Mouse (Mus musculus): ENCODE measurements around the gene Hira.
"Not testable (repeated sequence)": the region's sequence is repeated elsewhere in the genome, so short reads cannot be mapped to it uniquely, and the experiment has no call there.

Gene Hira

DNA sequence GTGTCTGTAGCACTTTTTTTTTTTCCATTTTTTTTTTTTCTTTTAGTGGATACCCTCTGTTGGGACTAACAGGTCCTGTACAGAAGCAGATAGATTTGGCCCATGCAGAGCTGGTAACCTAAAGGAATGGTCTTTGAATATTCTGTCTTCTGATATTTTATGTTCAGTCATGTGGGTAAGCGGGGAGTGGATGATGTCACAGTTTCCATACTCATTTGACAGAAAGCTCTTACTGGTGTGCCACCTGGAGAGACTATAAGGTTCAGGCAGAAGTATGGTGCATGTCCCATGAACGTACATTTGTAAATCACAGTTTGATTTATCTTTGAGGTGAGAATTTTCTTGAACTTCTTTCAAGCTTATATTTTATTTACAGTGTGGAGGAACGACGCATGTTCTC, 39.2 kb downstream of the Hira start:
- no peak for DNase-seq (ENCODE audit: low read depth, low spot score)

DNA sequence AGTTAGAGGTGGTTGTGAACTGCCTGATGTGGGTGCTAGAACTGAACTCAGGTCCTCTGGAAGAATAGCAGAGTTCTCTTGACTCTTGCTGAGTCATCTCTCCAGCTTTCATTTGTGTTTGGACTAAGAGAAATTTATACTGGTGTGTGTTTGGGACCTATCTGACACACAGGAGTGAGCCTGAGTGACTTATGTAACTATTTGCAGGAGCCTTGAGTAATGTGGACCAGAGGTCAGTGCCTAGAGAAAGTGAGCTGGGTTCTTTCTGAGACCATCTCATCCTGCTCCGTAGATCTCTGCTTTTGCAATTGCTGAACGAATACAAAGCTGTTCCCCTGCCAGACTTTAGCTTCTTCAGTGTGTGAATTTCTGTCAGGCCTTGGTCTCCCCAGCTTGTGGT, 44.9 kb downstream of the Hira start:
- no peak for DNase-seq (ENCODE audit: low read depth, low spot score)

DNA sequence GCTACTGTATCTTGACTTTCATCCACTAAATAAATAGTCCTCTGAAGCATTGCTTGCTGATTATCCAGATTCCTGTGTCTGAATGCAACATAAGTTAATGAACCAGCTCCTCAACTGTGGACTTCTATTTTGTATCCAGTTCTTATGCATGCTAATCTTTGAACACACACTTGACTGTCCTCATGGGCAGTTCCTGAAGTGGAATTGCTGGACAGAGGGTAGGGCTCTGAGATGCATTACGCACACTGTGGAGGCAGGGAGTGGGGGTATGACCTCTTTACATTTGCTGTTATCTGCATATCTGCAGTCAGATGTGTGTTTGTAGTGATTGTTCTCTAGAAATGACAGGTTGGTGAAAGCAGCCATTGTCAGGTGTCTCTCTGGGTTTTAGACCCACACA, 51.1 kb downstream of the Hira start:
- no peak for DNase-seq (ENCODE audit: low read depth, low spot score)

DNA sequence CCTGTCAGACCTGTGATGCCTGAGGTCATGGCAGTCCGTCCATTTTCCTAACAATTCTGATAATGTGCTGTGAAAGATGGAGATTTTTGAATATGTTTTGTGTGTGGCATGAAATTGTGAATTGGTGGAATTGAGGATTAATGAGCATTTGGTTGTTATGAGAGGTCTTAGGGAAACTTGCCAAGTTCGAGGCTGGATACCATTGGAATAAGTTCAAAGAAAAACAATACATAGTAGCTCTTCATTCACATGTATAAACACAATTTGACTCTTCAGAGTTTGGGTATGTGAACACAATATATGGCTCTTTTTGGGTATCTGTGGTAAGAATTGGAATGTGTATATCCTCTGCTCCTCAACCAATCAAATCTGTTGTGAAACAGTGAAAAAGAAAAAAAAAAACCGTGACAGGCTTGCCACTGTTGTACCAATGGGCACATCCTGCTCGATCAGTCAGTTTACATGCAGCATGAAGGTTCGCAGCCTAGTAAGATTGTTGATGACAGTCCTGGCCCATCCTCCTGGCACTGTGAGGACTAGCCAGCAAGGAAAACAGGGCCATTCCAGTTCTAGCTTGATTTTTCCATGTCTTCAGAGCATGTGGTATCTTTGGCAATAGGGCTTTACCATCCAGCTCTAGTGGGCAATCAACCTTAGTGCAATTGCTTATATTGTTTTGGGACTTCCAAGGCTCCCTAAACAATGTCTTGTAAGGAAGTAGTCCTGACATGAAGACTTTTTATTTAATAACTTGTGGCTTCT, 61.7 kb downstream of the Hira start:
- no peak for DNase-seq (ENCODE audit: low read depth, low spot score)

DNA sequence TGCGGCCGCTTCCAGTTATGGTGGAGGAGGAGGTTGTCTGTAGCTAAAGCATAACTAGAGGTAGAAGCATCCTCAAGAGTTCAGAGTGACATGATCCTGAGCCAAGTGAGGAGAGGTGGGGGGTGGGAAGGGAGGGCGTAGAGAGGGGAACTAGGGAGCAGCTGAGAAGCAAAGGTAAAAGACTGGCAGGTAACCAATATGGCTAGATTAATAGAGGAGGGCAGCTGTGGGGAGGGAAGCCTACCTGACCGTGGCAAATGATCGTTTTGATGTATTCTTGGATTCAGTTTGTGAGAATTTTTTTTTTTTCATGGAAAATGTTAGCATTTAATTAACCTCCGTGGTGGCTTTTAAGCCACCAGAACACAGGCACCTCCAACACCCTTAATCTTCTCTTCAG, 67.1 kb downstream of the Hira start:
- DNase-seq (ENCODE audit: low read depth, low spot score): no peak

DNA sequence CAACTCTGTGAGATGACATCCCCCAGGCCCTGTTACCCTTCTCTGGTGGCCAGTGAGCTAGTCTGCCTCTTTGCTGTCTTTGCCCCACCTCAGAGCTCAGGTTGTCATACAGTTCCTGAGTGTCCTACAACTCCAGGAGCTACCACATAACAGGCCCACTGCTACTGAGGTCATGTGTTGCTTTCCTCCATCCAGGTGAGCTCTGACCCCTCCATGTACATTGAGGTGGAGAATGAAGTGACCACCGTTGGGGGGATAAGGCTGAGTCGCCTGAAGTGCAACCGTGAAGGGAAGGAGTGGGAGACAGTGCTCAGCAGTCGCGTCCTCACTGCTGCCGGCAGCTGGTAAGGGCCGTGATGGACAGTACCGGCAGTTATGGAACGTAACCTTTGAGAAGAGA, 72.1 kb downstream of the Hira start:
- no peak for DNase-seq (ENCODE audit: low read depth, low spot score)

DNA sequence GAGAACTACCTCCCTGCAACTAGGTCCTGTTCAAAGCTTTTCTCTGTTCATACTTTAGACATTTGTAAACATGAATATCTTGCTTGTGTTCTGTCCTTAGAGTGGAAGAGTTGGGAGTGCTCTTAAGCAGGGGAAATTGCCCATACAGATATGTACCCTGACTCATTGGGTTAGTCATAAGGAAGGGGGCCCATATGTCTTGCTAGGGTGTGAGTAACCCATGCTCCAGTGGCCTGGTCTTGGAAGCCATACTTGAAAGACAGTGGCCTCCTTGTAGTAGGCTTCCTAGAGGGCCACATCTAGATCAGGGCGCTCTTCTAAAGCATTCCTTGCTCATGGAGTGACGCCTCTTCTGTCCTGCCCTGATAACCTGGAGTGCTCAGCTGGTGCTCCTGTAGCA, 73.5 kb downstream of the Hira start:
- DNase-seq (ENCODE audit: low read depth, low spot score): no peak

DNA sequence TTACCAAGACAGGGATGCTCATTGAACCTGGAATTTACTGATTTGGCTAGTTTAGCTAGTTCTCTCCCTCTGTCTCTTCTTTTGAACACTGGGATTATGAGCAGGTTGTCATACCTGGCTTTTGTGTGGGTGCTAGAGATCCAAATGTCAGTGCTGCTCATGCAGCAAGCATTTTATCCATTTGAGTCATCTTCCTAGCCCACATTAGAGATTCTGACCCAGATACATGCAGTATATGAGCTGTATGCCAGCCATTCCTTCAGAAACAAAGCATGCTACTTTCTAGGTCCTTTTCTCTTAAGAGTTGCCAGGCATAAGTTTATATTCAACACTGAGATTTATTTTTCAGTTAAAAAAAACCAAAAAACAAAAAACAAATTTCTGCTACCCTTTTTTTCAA, 76.0 kb downstream of the Hira start:
- no peak for DNase-seq (ENCODE audit: low read depth, low spot score)

DNA sequence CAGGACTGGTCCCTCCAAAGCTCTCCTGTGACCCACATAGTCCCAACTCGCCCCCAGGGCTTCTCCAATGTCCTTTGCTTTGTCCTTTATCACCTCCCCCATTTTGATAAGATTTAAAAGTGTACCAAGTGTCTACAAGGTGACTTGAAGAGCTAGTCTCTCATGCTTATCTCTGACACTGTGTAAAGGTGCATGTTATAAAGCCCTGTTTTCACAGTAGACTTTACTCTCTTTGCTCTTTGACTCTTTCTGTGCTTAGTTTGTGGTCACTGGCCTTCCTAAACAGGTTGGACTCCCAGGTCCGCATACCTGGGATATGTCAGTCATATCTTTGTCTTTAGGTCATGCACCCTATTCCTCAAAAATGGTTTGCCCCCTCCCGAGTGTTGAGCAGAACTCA, 78.2 kb downstream of the Hira start:
- DNase-seq (ENCODE audit: low read depth, low spot score): no peak

DNA sequence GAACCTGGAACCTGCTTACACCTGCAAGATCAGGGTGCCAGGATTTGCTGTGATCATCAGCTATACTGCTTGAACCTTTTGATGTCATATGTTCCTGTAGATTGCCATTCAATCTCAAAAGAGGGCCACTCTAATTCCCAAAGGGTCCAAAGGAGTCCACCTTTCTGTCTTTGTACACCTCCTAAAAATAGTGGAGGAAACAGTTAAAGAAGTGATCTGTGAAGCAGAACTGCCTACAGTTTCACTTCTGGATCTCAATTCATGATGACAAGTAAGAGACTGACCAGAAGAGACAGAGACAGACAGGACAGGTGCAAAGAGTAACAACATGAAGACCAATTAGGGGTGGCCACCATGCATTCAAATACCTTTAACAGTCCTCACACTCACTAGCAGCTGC, 86.6 kb downstream of the Hira start:
- DNase-seq (ENCODE audit: low read depth, low spot score): no peak

DNA sequence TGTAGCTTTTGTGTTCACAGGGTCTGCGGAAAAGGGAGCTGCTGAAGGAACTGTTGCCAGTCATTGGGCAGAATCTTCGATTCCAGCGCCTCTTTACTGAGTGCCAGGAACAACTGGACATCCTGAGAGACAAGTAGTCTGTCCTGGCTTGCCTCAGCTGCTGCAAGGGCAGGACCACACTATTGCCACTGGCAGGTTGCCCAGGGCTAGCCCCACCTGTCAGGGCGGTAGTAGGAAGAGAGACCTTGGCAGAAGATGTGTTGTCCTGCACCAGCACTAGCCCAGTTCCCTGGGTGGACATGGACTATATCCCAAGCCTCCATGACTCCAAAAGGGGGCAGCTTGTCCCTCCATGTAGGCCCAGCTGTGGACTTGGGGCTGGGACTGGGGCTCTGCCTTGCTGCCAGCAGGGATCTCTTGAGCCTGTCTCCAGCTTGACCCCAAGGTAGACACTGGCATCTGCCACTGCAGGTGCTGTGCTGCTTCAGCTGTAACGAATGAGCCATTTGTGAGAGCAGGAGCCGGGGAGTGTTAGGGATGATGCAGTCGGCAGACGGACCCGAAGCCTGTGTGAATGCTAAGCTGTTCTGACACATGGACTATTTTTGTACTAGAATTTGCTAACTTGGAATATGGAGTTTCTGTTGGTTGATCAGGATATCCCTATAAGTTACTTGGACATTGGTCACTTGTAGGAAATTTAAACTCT, 92.7 kb downstream of the Hira start:
- no peak for DNase-seq (ENCODE audit: low read depth, low spot score)

DNA sequence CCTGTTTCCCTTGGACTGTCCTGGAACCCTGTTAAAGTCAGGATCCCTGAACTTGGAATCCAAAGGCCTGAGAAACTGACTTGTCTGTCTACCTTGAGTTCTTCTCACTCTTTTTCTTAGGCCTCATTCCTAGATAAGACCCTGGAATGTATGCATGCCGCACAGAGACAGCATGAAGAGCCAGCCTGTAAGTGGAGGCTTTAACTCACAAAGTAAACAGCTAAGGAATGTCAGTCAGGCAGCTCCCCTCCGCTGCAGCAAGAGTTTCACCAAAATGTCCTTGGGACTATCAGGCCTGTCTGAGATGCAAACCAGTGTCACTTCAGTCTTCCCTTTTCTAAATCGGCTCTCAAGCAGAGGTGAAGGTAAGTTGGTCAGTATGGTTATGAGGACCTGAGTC, 94.0 kb downstream of the Hira start:
- no peak for DNase-seq (ENCODE audit: low read depth, low spot score)

DNA sequence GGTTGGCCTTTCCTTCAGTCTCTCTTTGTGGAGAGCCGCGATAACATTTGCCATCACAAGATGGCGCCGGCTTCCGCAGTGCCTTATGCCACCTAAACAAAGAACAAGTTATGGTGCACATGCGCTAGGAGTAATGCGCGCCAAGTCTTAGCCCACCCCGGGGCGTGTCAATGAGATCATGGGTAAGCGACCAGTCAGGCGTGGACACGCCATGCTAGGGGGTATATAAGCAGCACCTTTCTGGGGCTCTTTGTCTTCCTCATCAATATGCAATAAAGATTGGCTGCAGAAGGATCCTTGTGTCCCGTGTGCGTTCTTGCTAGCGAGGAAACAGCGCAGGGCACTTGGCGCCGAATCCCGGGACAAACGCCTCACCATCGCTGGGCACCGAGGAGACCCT, 98.8 kb downstream of the Hira start:
- DNase-seq (ENCODE audit: low read depth, low spot score): not testable (repeated sequence)

DNA sequence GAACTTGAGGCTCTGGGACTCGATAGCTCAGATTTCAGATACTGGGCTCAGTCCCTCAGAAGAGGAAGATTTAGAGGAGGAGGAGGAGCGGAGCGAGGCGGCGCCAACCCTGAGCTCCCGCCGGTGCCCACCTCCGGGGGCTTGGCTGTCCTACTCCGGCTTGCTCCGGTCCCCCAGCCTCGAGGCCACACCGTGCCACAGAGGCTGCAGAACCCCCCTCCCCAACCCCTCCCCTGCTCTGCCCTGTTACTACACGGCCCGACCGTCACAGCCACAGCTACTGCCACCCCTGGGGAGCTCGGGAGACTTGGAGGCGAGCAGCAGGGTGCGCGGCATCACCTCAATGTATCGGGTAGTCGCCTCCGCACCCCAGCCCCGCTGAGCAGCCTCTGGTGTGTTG, 99.5 kb downstream of the Hira start:
- DNase-seq (ENCODE audit: low read depth, low spot score): no peak

DNA sequence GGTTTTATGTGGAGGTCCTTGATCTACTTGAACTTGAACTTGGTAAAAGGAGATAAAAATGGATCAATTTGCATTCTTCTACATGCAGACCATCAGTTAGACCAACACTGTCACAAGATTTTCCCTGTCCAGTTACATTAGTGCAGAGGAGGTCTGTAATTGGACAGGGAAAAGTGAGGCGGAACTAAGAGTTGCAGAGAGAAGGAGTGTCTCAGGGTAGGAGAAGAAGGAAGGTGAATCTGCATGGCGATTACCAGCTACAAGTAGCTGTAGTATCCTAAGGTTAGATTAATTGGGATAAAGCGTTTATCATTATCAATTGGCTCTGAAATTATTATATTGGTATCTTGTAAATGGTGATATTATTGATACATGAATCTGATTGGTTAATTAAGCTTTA, 109.5 kb downstream of the Hira start:
- DNase-seq (ENCODE audit: low read depth, low spot score): no peak

DNA sequence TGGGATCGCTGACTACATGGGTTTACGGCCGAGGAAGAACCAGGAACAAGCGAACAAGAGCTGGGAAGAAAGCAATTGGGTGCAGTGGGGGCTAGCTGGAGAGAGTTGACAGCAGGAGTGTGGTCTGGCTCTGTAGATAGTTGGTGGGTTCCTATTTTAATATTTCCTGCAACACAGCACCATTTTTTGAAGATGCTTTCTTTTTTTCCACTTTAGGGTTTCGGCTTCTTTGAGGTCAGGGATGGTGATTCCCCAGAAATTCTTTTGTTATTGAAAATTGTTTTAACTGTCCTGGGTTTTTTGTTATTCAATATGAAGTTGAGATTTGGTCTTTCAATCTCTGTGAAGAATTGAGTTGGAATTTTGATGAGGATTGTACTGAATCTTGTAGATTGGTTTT, 110.0 kb downstream of the Hira start:
- no peak for DNase-seq (ENCODE audit: low read depth, low spot score)

DNA sequence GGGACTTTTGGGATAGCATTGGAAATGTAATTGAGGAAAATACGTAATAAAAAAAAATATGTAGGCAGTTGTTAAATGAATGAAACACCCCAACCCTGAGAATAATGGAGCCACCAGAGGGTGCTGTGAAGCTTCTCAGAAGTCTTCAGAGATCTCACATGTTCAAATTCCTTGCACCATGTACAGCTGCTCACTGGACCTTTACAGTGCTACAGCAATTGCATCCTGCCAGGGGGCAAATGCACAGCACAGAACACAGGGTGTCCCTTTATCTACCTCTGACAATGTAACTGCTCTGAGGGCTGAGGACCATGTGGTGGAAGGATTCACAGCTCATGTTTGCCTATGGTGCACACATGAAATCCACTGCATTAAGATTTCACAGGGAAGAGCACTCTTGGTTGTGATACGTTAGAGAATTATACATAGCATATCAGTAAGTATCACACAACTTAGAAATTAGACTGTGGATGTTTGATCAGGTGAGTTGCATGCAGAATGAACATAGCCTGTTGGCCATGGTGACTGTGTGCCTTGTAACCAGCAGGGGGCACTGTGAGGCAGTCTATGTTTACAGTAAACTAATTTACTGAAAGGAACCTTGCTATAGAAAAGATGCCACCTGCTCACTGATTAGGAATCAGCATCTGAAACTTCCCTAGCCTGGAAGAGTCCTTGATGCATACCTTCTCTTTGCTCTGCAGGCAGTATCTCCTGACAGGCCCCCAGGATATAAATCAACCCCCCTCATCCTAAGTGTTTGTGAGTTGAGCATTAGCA, 126.0 kb downstream of the Hira start:
- not testable (repeated sequence) for DNase-seq (ENCODE audit: low read depth, low spot score)

DNA sequence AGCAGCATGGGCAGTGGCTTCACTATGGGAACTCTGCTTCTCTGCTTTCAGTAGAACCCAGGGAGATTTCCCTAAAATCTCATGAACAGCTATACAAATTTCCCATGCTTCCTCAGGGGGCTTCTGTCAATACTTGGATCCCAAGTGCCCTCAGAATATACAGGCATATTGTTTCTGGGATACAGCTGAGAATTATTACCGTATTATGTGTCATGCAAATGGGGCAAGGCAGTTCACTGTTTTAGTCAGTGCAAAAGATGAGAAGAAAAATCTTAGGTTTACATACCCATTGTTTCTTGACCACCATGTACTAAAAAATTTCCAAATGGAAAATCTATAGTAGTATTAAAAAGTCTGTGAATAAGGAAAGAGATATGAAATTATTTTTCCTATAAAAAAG, 126.9 kb downstream of the Hira start:
- no peak for DNase-seq (ENCODE audit: low read depth, low spot score)

DNA sequence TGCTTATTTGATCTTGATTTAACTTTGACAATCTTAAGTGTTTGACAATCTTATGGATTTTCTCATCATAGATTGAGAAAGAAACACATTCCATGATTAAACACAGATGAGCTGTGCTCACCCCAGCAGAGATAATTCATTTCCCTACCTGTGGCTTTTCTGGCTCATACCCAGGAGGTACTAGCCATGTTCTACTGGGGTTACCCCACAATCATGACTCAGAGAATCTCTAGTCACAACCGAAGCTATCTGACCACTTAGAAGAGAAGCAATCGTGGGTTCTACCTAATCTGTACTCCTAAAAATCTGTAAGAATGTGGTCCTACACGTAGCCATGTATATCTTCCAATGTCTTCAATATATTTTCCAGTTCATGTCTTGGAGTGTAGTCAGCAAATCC, 128.5 kb downstream of the Hira start:
- DNase-seq (ENCODE audit: low read depth, low spot score): no peak

DNA sequence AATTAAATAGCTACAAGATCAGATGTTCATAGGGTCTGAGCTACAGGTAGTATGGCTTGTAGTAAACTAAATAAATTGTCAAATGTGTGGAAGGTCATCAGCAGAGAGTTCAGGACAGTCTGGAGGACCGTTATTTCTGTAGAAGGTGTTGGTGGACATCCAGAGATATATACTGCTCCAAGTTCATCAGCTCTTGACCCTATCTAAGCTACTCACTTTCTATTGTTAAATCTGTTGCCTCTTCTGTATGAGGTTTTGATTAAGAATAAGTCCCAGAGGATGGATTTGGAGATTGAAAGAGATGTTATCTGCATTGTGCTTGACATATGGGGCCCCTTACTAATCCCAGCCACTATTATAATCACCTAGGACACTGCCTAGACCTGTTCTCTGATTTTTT, 129.9 kb downstream of the Hira start:
- no peak for DNase-seq (ENCODE audit: low read depth, low spot score)

DNA sequence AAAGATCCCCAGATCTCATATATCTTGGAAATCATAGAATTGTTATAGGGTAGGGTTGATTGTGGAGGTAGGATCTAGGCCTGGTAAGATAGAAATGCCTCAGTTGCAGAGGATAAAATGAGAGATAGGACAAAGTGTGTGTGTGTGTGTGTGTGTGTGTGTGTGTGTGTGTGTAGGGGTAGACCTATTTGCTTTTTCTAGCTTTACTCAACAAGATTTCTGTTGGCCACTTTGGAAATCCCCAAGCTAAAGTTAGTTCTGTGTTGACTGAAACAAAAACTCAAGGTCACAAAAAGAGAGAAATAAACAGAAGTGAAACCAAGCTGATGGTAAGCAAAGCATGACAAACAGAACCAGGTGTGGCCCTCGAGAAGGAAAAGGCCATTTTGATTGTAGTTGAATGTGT, 130.4 kb downstream of the Hira start:
- DNase-seq (ENCODE audit: low read depth, low spot score): not testable (repeated sequence)

DNA sequence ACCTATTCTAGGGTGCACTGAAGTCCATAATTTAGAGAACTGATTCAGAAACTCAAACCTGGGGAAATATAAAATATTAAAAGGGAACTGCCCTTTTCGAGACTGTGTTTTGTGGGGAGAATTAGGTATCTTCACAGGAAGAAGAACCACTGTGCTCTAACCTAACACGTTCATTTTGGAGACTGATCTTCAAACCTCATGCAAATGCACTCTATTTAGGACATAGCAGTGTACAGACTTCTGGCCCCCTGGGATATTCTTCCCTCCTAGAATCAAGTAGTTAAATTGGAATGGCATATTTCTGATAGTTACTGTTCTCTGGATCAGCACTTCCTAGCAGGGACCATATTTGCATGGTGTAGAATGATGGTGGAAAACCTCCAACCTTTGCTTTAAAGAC, 133.9 kb downstream of the Hira start:
- DNase-seq (ENCODE audit: low read depth, low spot score): no peak

DNA sequence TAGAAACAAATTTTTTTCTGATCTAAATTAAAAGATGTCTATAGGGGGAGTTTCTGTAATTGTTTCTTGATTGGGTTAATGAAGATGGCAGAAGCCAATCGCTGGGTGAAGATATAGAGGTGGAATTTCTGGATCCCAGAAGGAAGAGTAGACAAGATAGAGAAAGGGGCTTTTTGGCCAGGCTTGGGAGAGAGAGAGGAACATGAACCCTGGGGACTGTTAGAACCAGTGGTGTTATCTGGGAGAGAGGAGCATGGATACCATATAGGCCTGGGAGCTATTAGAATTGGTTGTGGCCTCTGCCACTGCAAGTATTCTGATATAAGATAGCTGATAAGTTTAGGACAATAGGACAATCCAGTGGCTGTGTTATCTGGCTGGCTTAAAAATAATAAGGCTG, 136.7 kb downstream of the Hira start:
- DNase-seq (ENCODE audit: low read depth, low spot score): no peak

Measured in brain, embryonic 18.5 days (tissue).